8 mouse cellular contexts compared by ENCODE assay signal in the genomic region with DNA sequence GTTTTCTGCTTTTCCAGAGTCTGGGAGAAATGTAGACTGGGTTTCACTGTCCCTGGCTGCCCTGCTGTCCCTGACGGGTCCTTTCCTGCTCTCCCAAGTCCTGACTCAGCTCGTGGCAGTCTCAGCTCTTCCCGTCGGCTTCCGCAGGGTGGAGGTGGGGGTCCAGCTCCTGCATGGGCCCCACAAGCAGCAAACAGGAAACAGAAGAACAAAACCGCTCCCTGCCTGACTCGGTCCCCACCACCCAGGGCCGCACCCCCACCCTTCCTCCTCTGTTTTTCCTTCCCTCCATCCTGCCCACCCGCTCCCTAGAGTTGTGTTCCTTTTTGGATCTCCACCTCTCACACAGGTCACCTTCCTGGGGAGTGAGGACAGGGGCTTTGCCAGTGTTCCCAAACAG. TPM values are rescaled to one million over a fixed set of nuclear protein-coding genes. Genes with fewer than 3 reads are reported as not detected.
DNase-seq lines count a peak whose midpoint lies in the region; ATAC-seq and TF ChIP-seq lines count a peak whose summit lies in the region.

No protein-coding gene starts in this region.

- no peak for TF ChIP-seq POLR2A in thymus, adult 2 months (IDR thresholded peaks at IDR 0.05; ENCODE audit: control insufficient read depth, extremely low read depth, insufficient read depth, low read length, poor library complexity)

- H3K27ac ChIP-seq in thymus, adult 2 months (ENCODE audit: control insufficient read depth, insufficient read depth, low read length), result no peak overlapping the region
- H3K27ac ChIP-seq in hindbrain, embryonic 11.5 days (ENCODE audit: low read depth, low read length), result 0 out of 2 replicates have a peak overlapping the region, but pooled peaks have one; percentile 11
- H3K27ac ChIP-seq in limb, embryonic 15.5 days, result peak overlapping the region; percentile 84

- no peak for TF ChIP-seq CTCF in thymus, adult 2 months (IDR thresholded peaks at IDR 0.05; ENCODE audit: borderline replicate concordance, control insufficient read depth, extremely low read depth, insufficient read depth, low read length, poor library complexity)

- H3K27me3 ChIP-seq in thymus, adult 2 months (ENCODE audit: control insufficient read depth, insufficient read depth, low read length), result peaks cover 12% of the 10 kb centered on the region
- peaks cover 33% of the 10 kb centered on the region for H3K27me3 ChIP-seq in hindbrain, embryonic 11.5 days (ENCODE audit: control insufficient read depth, insufficient read depth, low read length)
- no peaks in the 10 kb centered on the region for H3K27me3 ChIP-seq in limb, embryonic 15.5 days

- H3K4me2 ChIP-seq in hindbrain, embryonic 11.5 days (replicated peaks; ENCODE audit: low read depth, low read length), result no peak overlapping the region
- no peak overlapping the region for H3K4me2 ChIP-seq in limb, embryonic 15.5 days

- WGBS in thymus, adult 2 months, result 22% methylated on average over 9 of the region's 9 CpGs
- 43% methylated on average over 9 of the region's 9 CpGs for WGBS in hindbrain, embryonic 11.5 days
- WGBS in limb, embryonic 15.5 days, result 46% methylated on average over 9 of the region's 9 CpGs

- no peak overlapping the region for H3K4me3 ChIP-seq in thymus, adult 2 months (ENCODE audit: control insufficient read depth, insufficient read depth, low read length)
- no peak overlapping the region for H3K4me3 ChIP-seq in hindbrain, embryonic 11.5 days (ENCODE audit: low read depth, low read length)
- H3K4me3 ChIP-seq in limb, embryonic 15.5 days, result no peak overlapping the region

- no peak overlapping the region for H3K9ac ChIP-seq in hindbrain, embryonic 11.5 days (ENCODE audit: low read depth, low read length)
- no peak overlapping the region for H3K9ac ChIP-seq in limb, embryonic 15.5 days

- peaks cover 34% of the 10 kb centered on the region for H3K4me1 ChIP-seq in thymus, adult 2 months (replicated peaks; ENCODE audit: control insufficient read depth, insufficient read depth, low read length)
- H3K4me1 ChIP-seq in hindbrain, embryonic 11.5 days (replicated peaks; ENCODE audit: control insufficient read depth, insufficient read depth, low read length), result peaks cover 12% of the 10 kb centered on the region
- H3K4me1 ChIP-seq in limb, embryonic 15.5 days, result peaks cover 81% of the 10 kb centered on the region

- peak; percentile 45 for DNase-seq in thymus, postnatal 4 days
- no peak for DNase-seq in thymus, adult 2 months
- no peak for DNase-seq in hindbrain, embryonic 11.5 days (ENCODE audit: low spot score)
- DNase-seq in c-Kit-positive CD71-positive TER-119-positive erythroid progenitor cells, embryonic 14.5 days (ENCODE audit: low spot score), result no peak
- DNase-seq in left cerebral cortex, adult 18-20 months (ENCODE audit: low spot score in 2 of 2), result no peak
- DNase-seq in testis, postnatal 14 days (ENCODE audit: low spot score), result no peak
- no peak for DNase-seq in cerebellum, postnatal 10 days

- H3K36me3 ChIP-seq in thymus, adult 2 months (ENCODE audit: control insufficient read depth, insufficient read depth, low read length), result no peaks in the 10 kb centered on the region
- no peaks in the 10 kb centered on the region for H3K36me3 ChIP-seq in hindbrain, embryonic 11.5 days (ENCODE audit: control insufficient read depth, insufficient read depth, low read length)
- H3K36me3 ChIP-seq in limb, embryonic 15.5 days, result peaks cover 6% of the 10 kb centered on the region; the same call in 1 of the 2 replicates

- ATAC-seq in hindbrain, embryonic 11.5 days (ENCODE audit: low FRiP score), result no peak
- ATAC-seq in limb, embryonic 15.5 days (ENCODE audit: insufficient number of reproducible peaks, low FRiP score, low TSS enrichment, low read depth), result no peak

- H3K9me3 ChIP-seq in hindbrain, embryonic 11.5 days (ENCODE audit: control insufficient read depth, low read length), result no peaks in the 10 kb centered on the region
- H3K9me3 ChIP-seq in limb, embryonic 15.5 days, result no peaks in the 10 kb centered on the region

RNA-seq across cellular contexts. Expression of gene Arhgap23, which starts 23.5 kb away (rescaled TPM):
- polyA plus RNA-seq in thymus, adult 2 months (2012; rRNA removed), result 13.3 and 18.0 TPM in 2 replicates
- 3.5 TPM in 2 replicates for polyA plus RNA-seq in hindbrain, embryonic 11.5 days (2014; fragmentation: Nextera tagmentation; extraction: Ambion mirVana)
- 7.8 and 8.4 TPM in 2 replicates for polyA plus RNA-seq in limb, embryonic 15.5 days (2015; fragmentation: Nextera tagmentation; extraction: Ambion mirVana)
- 10 to 100 TPM; 66.5 to 75.0 TPM for total RNA-seq in left cerebral cortex, adult 18-20 months (2021)
